Mouse (Mus musculus): ENCODE results near the gene Asb12. TPM values are rescaled to one million over a fixed set of nuclear protein-coding genes. Genes with fewer than 3 reads are reported as not detected.
"Not testable (repeated sequence)": the region's sequence is repeated elsewhere in the genome, so short reads cannot be mapped to it uniquely, and the experiment has no call there.

Asb12 gene
- total RNA-seq (2021) = under 1 TPM in 1 of 2 experiments, not detected in 1; 0.48 TPM

DNA sequence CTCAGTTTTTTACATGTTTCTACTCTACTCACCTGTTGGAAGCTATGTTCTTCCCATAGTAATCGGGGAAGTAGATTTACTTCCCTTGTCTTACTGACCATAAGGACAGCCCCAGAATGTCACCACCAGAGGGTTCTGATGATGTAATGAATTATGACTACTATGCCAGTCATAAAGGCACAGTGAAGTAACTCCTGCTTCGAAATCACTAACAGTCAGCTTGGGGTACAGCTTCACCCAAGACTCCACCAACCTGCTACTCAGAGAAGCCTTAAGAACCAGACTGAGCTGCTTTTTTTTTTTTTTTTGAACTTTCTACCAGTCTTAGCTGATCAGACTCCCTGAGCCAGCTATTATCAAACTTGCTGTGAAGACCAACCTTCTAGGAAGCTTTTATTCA is at the start of gene Asb12, which contains the start of gene Pfn5:
Gene Asb12 (minus strand): TSS at position 101 of the 400 bp plus-strand sequence.
Gene Pfn5 (plus strand): TSS at position 218 of the 400 bp plus-strand sequence.
- intact Hi-C loops (cut with DNase I) = no loop called here
- DNase-seq = no peak

DNA sequence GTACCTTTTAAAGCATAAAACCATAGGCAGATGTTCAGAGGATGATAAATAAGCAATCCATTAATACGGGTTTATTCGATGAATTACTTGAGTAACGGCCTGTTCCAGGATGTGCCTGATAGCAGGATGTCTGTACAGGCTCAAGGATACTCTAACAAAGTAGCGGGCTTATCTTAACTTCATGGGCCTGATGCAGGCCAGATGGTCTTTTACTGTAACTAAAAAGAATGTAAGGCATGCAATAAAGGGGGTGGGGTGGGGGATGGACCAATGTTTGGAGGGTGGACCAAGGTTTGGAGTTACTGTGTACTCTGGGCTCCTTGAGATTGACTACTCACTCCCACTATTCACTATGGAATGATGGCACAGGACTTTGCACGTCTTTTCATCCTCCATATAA is 42.8 kb upstream of the Asb12 start:
- DNase-seq = no peak
- intact Hi-C loops (cut with DNase I) = no loop called here

GRCm38 (mm10) chrX:95554321-95554720 is 3.5 kb downstream of the Asb12 start:
- intact Hi-C loops (cut with DNase I) = no loop called here
- no peak for DNase-seq

DNA sequence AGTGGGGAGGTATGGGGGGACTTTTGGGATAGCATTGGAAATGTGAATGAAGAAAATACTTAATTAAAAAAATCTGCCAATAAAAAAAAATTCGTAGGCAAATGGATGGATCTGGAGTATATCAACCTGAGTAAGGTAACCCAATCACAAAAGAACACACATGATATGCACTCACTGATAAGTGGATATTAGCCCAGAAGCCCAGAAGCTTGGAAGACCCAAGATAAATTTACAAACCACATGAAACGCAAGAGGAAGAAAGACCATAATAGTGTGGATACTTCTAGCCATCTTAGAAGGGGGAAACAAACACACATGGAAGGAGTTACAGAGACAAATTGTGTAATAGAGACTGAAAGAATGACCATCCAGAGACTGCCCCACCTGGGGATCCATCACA is 22.3 kb downstream of the Asb12 start:
- DNase-seq; intact Hi-C loops (cut with DNase I): not testable (repeated sequence)

DNA sequence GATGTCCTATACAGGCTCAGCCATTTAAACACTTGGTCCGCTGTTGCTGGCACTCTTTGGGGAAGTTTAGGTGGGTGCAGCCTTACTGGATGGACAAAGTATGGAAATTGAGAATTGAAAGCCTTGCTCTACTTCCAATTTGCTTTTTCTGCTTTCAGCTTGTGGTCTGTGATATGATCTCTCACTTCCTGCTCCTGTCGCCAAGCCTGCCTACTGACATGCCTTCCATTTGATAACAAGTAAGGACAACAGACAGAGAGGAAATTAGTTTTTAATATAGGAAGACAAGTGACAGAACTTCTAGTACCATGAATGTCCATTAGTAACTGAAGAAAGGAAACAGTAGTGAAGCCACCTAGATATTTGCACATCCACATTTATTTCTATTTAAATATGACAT is 32.6 kb downstream of the Asb12 start:
- DNase-seq = no peak
- intact Hi-C loops (cut with DNase I) = no loop called here

GRCm38 (mm10) chrX:95523883-95524282 is 33.9 kb downstream of the Asb12 start:
- DNase-seq = no peak
- intact Hi-C loops (cut with DNase I) = no loop called here

DNA sequence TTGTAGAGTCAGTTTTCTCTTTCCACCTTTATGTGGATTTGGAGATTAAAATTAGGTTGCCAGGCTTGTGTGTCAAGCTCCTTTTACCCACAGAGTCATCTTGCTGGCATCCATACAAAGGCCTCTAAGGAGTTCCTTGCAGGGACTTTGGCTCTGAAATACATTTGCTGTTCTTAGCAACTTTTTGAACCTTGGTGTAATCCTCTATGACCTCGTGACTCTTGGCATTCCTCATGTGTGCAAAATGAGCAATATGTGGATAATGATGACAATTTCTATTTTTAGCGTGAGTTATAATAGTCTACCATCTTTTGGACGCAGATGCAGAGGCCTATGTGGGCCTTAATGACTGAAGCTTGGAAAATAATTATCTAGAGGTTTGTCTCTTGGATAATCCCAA is 100.6 kb downstream of the Asb12 start:
- intact Hi-C loops (cut with DNase I) = no loop called here
- no peak for DNase-seq

DNA sequence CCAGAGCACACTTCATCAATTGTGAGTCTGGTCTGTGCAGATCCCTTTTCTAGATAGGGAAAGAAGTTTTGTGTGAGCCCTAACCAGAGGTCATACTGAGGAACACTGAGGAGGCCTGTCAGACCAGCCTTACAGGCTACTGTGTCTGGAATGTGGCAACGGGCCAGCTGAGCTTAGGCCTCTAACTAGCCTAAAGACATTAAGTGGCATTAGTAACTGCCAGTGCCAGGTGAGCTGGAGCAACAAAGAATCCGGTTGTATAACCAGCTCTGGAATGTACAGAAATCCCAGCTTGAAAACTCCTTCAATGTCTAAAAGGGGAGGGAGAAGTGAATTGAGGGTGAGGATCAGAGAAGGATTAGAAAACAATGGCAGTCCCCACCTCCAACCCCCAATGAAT is 111.9 kb downstream of the Asb12 start:
- intact Hi-C loops (cut with DNase I) = no loop called here

GRCm38 (mm10) chrX:95445141-95445540 is 112.6 kb downstream of the Asb12 start:
- DNase-seq = peak; percentile 6
- intact Hi-C loops (cut with DNase I) = no loop called here

More for the DNA sequence above, 111.9 kb downstream of the Asb12 start:
- DNase-seq = no peak

DNA sequence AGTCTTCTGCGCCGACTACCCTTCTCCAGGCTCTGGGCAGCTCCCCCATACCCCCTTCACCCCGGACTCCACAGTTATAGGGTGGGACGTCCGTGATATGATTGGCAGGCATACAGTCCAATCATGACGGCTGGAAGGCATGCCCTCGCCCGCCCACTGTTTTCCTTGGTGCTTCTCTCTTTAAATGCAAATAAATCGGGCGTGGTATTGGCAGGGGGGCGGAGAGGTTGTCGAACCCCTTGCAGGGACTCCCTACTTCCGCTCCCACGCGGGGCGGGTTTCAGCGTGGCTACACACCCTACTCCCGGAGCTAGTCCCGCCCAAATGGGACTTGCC is 113.0 kb downstream of the Asb12 start, which contains the start of gene Amer1:
Gene Amer1 (minus strand): TSS at position 97 of the 336 bp plus-strand sequence.
- DNase-seq = peak; percentile 85
- intact Hi-C loops (cut with DNase I) = no loop called here

- DNase-seq = peak; percentile 44
- intact Hi-C loops (cut with DNase I) = no loop called here
These were observed 113.7 kb downstream of the Asb12 start for GRCm38 (mm10) chrX:95443898-95444775.

- intact Hi-C loops (cut with DNase I) = no loop called here
- DNase-seq = peak; percentile 13
These were observed 114.4 kb downstream of the Asb12 start for GRCm38 (mm10) chrX:95443390-95443789.

- DNase-seq = no peak
- intact Hi-C loops (cut with DNase I) = no loop called here
These were observed 115.5 kb downstream of the Asb12 start for GRCm38 (mm10) chrX:95442261-95442660.

DNA sequence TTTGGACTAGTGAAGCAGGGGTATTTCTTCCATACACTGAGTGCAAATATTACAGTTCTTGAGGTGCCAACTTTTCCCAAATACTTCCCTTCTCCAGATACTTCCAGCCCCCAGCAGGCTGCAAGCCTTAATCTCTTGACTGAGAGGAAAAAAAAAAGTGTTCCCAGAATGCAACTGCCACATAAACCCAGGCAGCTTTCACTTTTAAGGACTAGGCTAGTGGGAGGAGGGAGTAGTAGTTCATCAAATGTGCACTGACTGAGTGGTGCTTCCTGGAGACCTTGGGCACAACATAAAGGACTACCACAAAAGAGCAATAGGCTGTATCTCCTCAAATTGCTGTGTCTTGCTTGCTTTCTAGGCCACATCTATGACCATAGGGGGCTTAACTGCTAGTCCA is 116.5 kb downstream of the Asb12 start:
- intact Hi-C loops (cut with DNase I) = no loop called here
- no peak for DNase-seq

DNA sequence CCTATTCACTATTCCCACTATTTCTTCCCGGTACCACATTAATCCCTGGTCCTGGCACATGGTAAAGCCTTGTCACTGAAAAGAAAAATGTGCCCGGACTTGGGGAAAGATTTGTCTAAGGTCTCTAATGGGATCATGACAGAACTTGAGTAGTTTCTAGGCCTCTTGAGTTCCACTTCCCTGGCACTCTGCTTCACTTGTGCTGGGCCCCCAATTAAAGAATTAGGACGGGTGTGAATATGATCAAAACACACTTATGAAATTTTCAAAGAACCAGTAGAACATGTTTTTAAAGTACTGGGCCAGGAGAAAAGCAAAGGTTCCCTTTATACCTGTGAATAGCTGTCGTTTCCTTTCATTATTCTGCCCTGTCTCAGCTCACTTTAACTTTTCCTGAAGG is 119.3 kb downstream of the Asb12 start:
- DNase-seq = no peak
- intact Hi-C loops (cut with DNase I) = no loop called here

GRCm38 (mm10) chrX:95437236-95437635 is 120.6 kb downstream of the Asb12 start:
- intact Hi-C loops (cut with DNase I) = no loop called here
- DNase-seq = no peak

Other genes with a start within 250 kb of the Asb12 start
- gene Amer1, start 113.1 kb downstream of the Asb12 start, total RNA-seq (2021) = 10 to 100 TPM; 29.8 to 30.2 TPM
- not detected for gene Pfn5, start 117 bp upstream of the Asb12 start, total RNA-seq (2021)
- 10 to 100 TPM; 40.6 to 43.2 TPM for gene Zc4h2, start 100.5 kb upstream of the Asb12 start, total RNA-seq (2021)
- gene Zc3h12b, start 153.7 kb upstream of the Asb12 start, total RNA-seq (2021) = 10 to 100 TPM; 19.2 to 20.9 TPM